9 mouse cellular contexts compared by ENCODE assay signal in genomic region chr1:136170109-136170508, GRCm38 (mm10). TPM values are rescaled to one million over a fixed set of nuclear protein-coding genes. Genes with fewer than 3 reads are reported as not detected.
DNase-seq lines count a peak whose midpoint lies in the region; ATAC-seq lines count a peak whose summit lies in the region.
"Had no signal": no experiment of that assay in that cellular context is flagged by ENCODE, and none has a peak within 500 bp of the region (broad histone marks: within the 10 kb centered on the region; RNA-seq: fewer than 3 reads in every experiment).

No protein-coding gene starts in this region.

- ATAC-seq in cerebellum, adult (ENCODE audit: insufficient number of reproducible peaks, low FRiP score, low TSS enrichment): peak; percentile 67
- ATAC-seq in forebrain, embryonic 13.5 days: peak; percentile 67
- ATAC-seq in neutrophil, adult 5-6 weeks (ENCODE audit: extremely low read depth, insufficient number of reproducible peaks, low FRiP score, poor library complexity, severe bottlenecking): peak; percentile 59

- no peak overlapping the region for H3K4me3 ChIP-seq in forebrain, embryonic 13.5 days
- H3K4me3 ChIP-seq: megakaryocyte, embryonic 14.5 days had no signal

- peaks cover 34% of the 10 kb centered on the region for H3K4me1 ChIP-seq in forebrain, embryonic 13.5 days

- no peaks in the 10 kb centered on the region for H3K27me3 ChIP-seq in forebrain, embryonic 13.5 days
- H3K27me3 ChIP-seq: megakaryocyte, embryonic 14.5 days had no signal

- H3K36me3 ChIP-seq in forebrain, embryonic 13.5 days (ENCODE audit: poor library complexity, severe bottlenecking): peaks cover 91% of the 10 kb centered on the region

- no peak overlapping the region for H3K9ac ChIP-seq in forebrain, embryonic 13.5 days

- DNase-seq in MN1 (ENCODE audit: low spot score): peak; percentile 76
- DNase-seq in heart, postnatal 14 days: peak; percentile 72 to 81
- peak; percentile 84 to 88 for DNase-seq in kidney, postnatal 4 days
- peak; percentile 68 to 73 for DNase-seq in lung, adult 18-20 months
- DNase-seq in thymus, postnatal 14 days: peak; percentile 62

- no peak overlapping the region for H3K4me2 ChIP-seq in forebrain, embryonic 13.5 days

- intact Hi-C loops in heart, postnatal 14 days (cut with DNase I): loop anchor here (1.0 to 5.0 kb wide), 3 partner anchors 43 to 352 kb away; partner anchors contain the start of gene Mroh3

- no peaks in the 10 kb centered on the region for H3K9me3 ChIP-seq in forebrain, embryonic 13.5 days (replicated peaks)
- H3K9me3 ChIP-seq: megakaryocyte, embryonic 14.5 days had no signal

- 9% methylated on average over 5 of the region's 5 CpGs for WGBS in forebrain, embryonic 13.5 days

- H3K27ac ChIP-seq in forebrain, embryonic 13.5 days: no peak overlapping the region

RNA-seq across cellular contexts. Expression of gene Kif21b, which starts 38.9 kb away (rescaled TPM):
- polyA plus RNA-seq in forebrain, embryonic 13.5 days (2015; fragmentation: Nextera tagmentation; extraction: Ambion mirVana): 43.4 and 45.5 TPM in 2 replicates
- 1 to 10 TPM; 1.2 to 4.3 TPM for total RNA-seq in heart, postnatal 14 days (2021)
- 175 and 183 TPM in 2 replicates for total RNA-seq in neutrophil, adult 5-6 weeks (2017)

RNA-seq across cellular contexts. Expression of gene Mroh3, which starts 42.5 kb away (rescaled TPM):
- polyA plus RNA-seq in forebrain, embryonic 13.5 days (2015; fragmentation: Nextera tagmentation; extraction: Ambion mirVana): 0.20 TPM in 1 of 2 replicates, not detected in the other
- not detected for total RNA-seq in heart, postnatal 14 days (2021)
- not detected in 2 replicates for total RNA-seq in neutrophil, adult 5-6 weeks (2017)

Comparison
In these comparisons a context has a peak if more than half of its experiments do, and no peak if none do; other contexts are left out.
1. RNA of gene Kif21b, which starts 38.9 kb away (total RNA-seq): 175 to 183 TPM in neutrophil, adult 5-6 weeks; 1.2 to 4.3 TPM in heart, postnatal 14 days; every median in the first group is over 10 times any median in the second.
2. Peak in every context shown above with its lines, with median percentiles within 50 percentile points of each other: DNase-seq and ATAC-seq.